Mouse (Mus musculus) midbrain, embryonic 13.5 days (tissue): ENCODE data around the gene Gm14190. TPM values are rescaled to one million over a fixed set of nuclear protein-coding genes. Genes with fewer than 3 reads are reported as not detected.
"Not testable (repeated sequence)": the region's sequence is repeated elsewhere in the genome, so short reads cannot be mapped to it uniquely, and the experiment has no call there.

Experiments
- ATAC-seq: fragments of 200-750 bp; cut with Nextera tagmentation; 2 replicates; pipeline ENCODE4 v1.8.0; 2017; ENCODE audit warnings: mild to moderate bottlenecking, moderate TSS enrichment, moderate library complexity
- H3K27ac ChIP-seq: fragments of 300-500 bp; sonication (generic); 2 replicates; pipeline ENCODE4 v1.5.1; 2015; ENCODE audit warnings: inconsistent platforms, mild to moderate bottlenecking, moderate library complexity
- H3K27me3 ChIP-seq: fragments of 300-500 bp; sonication (generic); 2 replicates; pipeline ENCODE4 v1.6.1; 2015; ENCODE audit warnings: mild to moderate bottlenecking, inconsistent platforms
- H3K36me3 ChIP-seq: fragments of 300-500 bp; sonication (generic); 2 replicates; pipeline ENCODE4 v1.6.1; 2015; ENCODE audit warnings: mild to moderate bottlenecking, inconsistent platforms
- H3K4me1 ChIP-seq: fragments of 300-500 bp; sonication (generic); replicated peaks from 2 replicates; pipeline ENCODE4 v1.6.1; 2015; ENCODE audit warnings: inconsistent platforms
- H3K4me2 ChIP-seq: fragments of 300-500 bp; sonication (generic); replicated peaks from 2 replicates; pipeline ENCODE4 v1.6.1; 2015; ENCODE audit warnings: moderate library complexity, mild to moderate bottlenecking, inconsistent platforms
- H3K4me3 ChIP-seq: fragments of 300-500 bp; sonication (generic); replicated peaks from 2 replicates; pipeline ENCODE4 v1.5.1; 2015; ENCODE audit warnings: mild to moderate bottlenecking, inconsistent platforms
- H3K9ac ChIP-seq: fragments of 300-500 bp; sonication (generic); replicated peaks from 2 replicates; pipeline ENCODE4 v1.6.1; 2015; ENCODE audit warnings: mild to moderate bottlenecking, inconsistent platforms
- H3K9me3 ChIP-seq: fragments of 300-500 bp; sonication (generic); 2 replicates; pipeline ENCODE4 v1.6.1; 2016; ENCODE audit warnings: mild to moderate bottlenecking, inconsistent platforms
- WGBS: fragments of 180-500 bp; shearing (Covaris S2); methylation state at CpG from one replicate; pipeline ENCODE4 v1.1.7; 2015; 5-methylcytosine and 5-hydroxymethylcytosine counted together
- polyA plus RNA-seq: library from polyadenylated mRNA; unstranded; fragments of >200 nt; fragmentation: Nextera tagmentation; extraction: Ambion mirVana; gene quantifications from 2 replicates; pipeline ENCODE4 v1.2.1, GENCODE M21; 2015

Gm14190 gene
- polyA plus RNA-seq, 1 experiment from 2014 or later: not detected

DNA sequence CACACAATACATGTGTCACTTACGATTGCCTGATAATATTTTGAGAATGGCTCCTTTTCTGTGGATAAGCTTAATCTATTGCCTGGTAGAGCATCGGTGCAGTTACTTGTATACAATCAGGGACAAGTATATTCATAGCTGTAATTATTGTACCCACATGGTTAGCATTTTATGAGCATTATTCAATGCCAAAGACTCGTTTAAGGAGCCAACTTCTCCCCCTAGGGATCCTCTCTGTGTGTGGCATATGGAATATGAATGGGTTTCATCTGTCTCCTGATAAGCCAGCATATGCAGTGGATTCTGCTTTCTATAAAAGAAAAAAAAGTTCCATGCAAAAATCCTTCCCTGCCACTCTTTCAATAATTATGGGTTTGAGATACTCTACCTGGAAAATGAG lies 46.2 kb downstream of the Gm14190 start:
- Histone ChIP-seq H3K9ac (no peak overlapping the region), H3K9me3 (no peaks in the 10 kb centered on the region), H3K27ac (no peak overlapping the region), H3K4me1 (no peaks in the 10 kb centered on the region), H3K4me3 (no peak overlapping the region), H3K27me3 (no peaks in the 10 kb centered on the region), H3K36me3 (no peaks in the 10 kb centered on the region), H3K4me2 (no peak overlapping the region)
- ATAC-seq: no peak
- 70% methylated on average over 3 of the region's 3 CpGs for WGBS

DNA sequence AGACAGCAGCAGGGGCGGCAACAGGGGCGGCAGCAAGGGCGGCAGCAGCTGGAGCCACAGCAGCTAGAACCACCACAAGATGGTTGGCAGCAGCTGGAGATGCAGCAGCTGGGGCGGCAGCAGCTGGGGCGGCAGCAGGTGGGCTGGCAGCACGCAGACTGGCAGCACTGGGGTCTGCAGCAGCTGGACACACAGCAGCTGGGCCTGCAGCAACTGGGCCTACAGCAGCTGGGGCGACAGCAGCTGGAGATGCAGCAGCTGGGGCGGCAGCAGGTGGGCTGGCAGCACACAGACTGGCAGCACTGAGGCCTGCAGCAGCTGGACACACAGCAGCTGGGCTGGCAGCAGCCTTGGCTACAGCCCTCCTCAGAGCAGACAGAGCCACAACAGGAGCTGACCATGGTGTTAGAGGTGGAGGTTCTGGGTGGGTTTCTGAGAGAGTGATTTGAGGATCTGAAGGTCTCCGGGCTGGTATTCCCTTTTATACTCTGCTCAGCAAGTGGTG lies 46.9 kb downstream of the Gm14190 start, which contains the start of gene Krtap4-7:
Gene Krtap4-7 (minus strand): TSS at position 455 of the 505 bp plus-strand sequence.
- not testable (repeated sequence) for H3K9ac ChIP-seq, H3K9me3 ChIP-seq, ATAC-seq, H3K4me2 ChIP-seq, H3K4me1 ChIP-seq, H3K27ac ChIP-seq, H3K27me3 ChIP-seq, H3K36me3 ChIP-seq, H3K4me3 ChIP-seq
- 87% methylated on average over 9 of the region's 9 CpGs for WGBS

DNA sequence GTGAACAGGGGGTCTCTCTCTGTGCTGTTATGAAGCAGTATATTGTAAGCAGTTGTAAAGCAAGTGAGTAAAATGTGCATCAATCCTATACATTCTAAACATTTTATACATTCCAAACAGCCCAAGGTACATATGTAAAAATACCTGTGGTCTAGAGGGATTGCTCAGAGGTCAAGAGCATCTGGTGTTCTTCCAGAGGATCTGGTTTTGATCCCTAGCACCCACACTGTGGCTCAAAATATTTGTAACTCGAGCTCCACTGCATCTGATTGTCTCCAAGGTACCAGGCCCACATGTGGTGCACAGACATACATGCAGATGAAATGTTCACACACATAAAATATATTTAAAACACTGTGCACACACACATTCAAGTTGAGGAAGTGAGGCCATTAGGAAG lies 49.6 kb downstream of the Gm14190 start:
- no peak overlapping the region for H3K4me3 ChIP-seq
- H3K36me3 ChIP-seq: no peaks in the 10 kb centered on the region
- H3K27ac ChIP-seq: no peak overlapping the region
- ATAC-seq: no peak
- no peaks in the 10 kb centered on the region for H3K9me3 ChIP-seq
- no peak overlapping the region for H3K4me2 ChIP-seq
- no peaks in the 10 kb centered on the region for H3K27me3 ChIP-seq
- no peaks in the 10 kb centered on the region for H3K4me1 ChIP-seq
- 47% methylated on average over 1 of the region's 1 CpGs for WGBS
- H3K9ac ChIP-seq: no peak overlapping the region

Other genes with a start within 250 kb of the Gm14190 start
- not detected in 2 replicates for gene Krt23, start 197.6 kb downstream of the Gm14190 start, polyA plus RNA-seq
- not detected in 2 replicates for gene Krt39, start 169.4 kb downstream of the Gm14190 start, polyA plus RNA-seq
- gene Krt40, start 147.6 kb downstream of the Gm14190 start, polyA plus RNA-seq: not detected in 2 replicates
- not detected in 2 replicates for gene Krtap3-3, start 139.9 kb downstream of the Gm14190 start, polyA plus RNA-seq
- not detected in 2 replicates for gene Krtap3-2, start 133.9 kb downstream of the Gm14190 start, polyA plus RNA-seq
- gene Gm11939, start 131.3 kb downstream of the Gm14190 start, polyA plus RNA-seq: not detected in 2 replicates
- not detected in 2 replicates for gene Krtap3-1, start 124.1 kb downstream of the Gm14190 start, polyA plus RNA-seq
- not detected in 2 replicates for gene Krtap1-5, start 109.7 kb downstream of the Gm14190 start, polyA plus RNA-seq
- not detected in 2 replicates for gene Krtap1-4, start 107.1 kb downstream of the Gm14190 start, polyA plus RNA-seq
- gene Krtap1-3, start 99.4 kb downstream of the Gm14190 start, polyA plus RNA-seq: not detected in 2 replicates
- gene Krtap9-3, start 92.6 kb downstream of the Gm14190 start, polyA plus RNA-seq: not detected in 2 replicates
- not detected in 2 replicates for gene Gm11938, start 87.4 kb downstream of the Gm14190 start, polyA plus RNA-seq
- not detected in 2 replicates for gene Gm11937, start 80.6 kb downstream of the Gm14190 start, polyA plus RNA-seq
- gene Krtap2-4, start 75.9 kb downstream of the Gm14190 start, polyA plus RNA-seq: not detected in 2 replicates
- gene Gm11562, start 70.3 kb downstream of the Gm14190 start, polyA plus RNA-seq: not detected in 2 replicates
- not detected in 2 replicates for gene Krtap4-1, start 62.5 kb downstream of the Gm14190 start, polyA plus RNA-seq
- not detected in 2 replicates for gene Krtap4-2, start 55.7 kb downstream of the Gm14190 start, polyA plus RNA-seq
- gene Krtap4-7, start 46.7 kb downstream of the Gm14190 start, polyA plus RNA-seq: not detected in 2 replicates
- not detected in 2 replicates for gene Gm11555, start 40.5 kb downstream of the Gm14190 start, polyA plus RNA-seq
- not detected in 2 replicates for gene Gm11563, start 31.8 kb downstream of the Gm14190 start, polyA plus RNA-seq
- gene Krtap4-6, start 24.8 kb downstream of the Gm14190 start, polyA plus RNA-seq: not detected in 2 replicates
- gene Gm14180, start 43.5 kb upstream of the Gm14190 start, polyA plus RNA-seq: not detected in 2 replicates
- gene Gm11595, start 82.2 kb upstream of the Gm14190 start, polyA plus RNA-seq: not detected in 2 replicates
- not detected in 2 replicates for gene Krtap4-8, start 90.0 kb upstream of the Gm14190 start, polyA plus RNA-seq
- gene Krtap4-9, start 94.5 kb upstream of the Gm14190 start, polyA plus RNA-seq: not detected in 2 replicates
- gene Gm11596, start 102.7 kb upstream of the Gm14190 start, polyA plus RNA-seq: not detected in 2 replicates
- gene Gm11569, start 108.2 kb upstream of the Gm14190 start, polyA plus RNA-seq: not detected in 2 replicates
- gene Gm11554, start 113.7 kb upstream of the Gm14190 start, polyA plus RNA-seq: not detected in 2 replicates
- not detected in 2 replicates for gene Krtap4-13, start 119.2 kb upstream of the Gm14190 start, polyA plus RNA-seq
- not detected in 2 replicates for gene Gm11564, start 124.9 kb upstream of the Gm14190 start, polyA plus RNA-seq
- gene 2300003K06Rik, start 147.3 kb upstream of the Gm14190 start, polyA plus RNA-seq: not detected in 2 replicates
- gene Krtap4-16, start 160.9 kb upstream of the Gm14190 start, polyA plus RNA-seq: not detected in 2 replicates
- gene Gm11568, start 167.2 kb upstream of the Gm14190 start, polyA plus RNA-seq: not detected in 2 replicates
- gene Gm11559, start 173.7 kb upstream of the Gm14190 start, polyA plus RNA-seq: not detected in 2 replicates
- not detected in 2 replicates for gene Krtap9-1, start 182.6 kb upstream of the Gm14190 start, polyA plus RNA-seq
- not detected in 2 replicates for gene Gm11567, start 188.4 kb upstream of the Gm14190 start, polyA plus RNA-seq
- gene Krtap31-1, start 217.2 kb upstream of the Gm14190 start, polyA plus RNA-seq: not detected in 2 replicates
- not detected in 2 replicates for gene Gm11565, start 224.0 kb upstream of the Gm14190 start, polyA plus RNA-seq
- gene Krtap31-2, start 245.6 kb upstream of the Gm14190 start, polyA plus RNA-seq: not detected in 2 replicates